Mouse (Mus musculus): ENCODE measurements at regions not wholly inside any gene's neighbourhood (a gene's known extent, or its start where the extent isn't known, plus 50 kb on each side); places are given as distances from the start of the nearest gene placed in this dataset.

GRCm38 (mm10) chr6:117293780-117294465, 125.6 kb downstream of the Cxcl12 start:
- TF ChIP-seq ZKSCAN1 (IDR thresholded peaks at IDR 0.05; ENCODE audit: borderline replicate concordance, low read depth, low read length) (no peak), ZC3H11A (IDR thresholded peaks at IDR 0.05; ENCODE audit: low read depth, low read length) (no peak), SMC3 (IDR thresholded peaks at IDR 0.05; ENCODE audit: low read depth, low read length) (no peak), ZMIZ1 (IDR thresholded peaks at IDR 0.05; ENCODE audit: low read depth, low read length) (no peak), CTCF (conservative IDR thresholded peaks at IDR 0.05 in 1 of 2, IDR thresholded peaks at IDR 0.05 in 1 of 2; ENCODE audit: low read depth in 2 of 2, low read length in 2 of 2) (no peak), POLR2A (IDR thresholded peaks at IDR 0.05; ENCODE audit: low read depth, low read length) (no peak)
